Mouse (Mus musculus): ENCODE data around the gene Rbfox3. TPM values are rescaled to one million over a fixed set of nuclear protein-coding genes. Genes with fewer than 3 reads are reported as not detected.

Gene Rbfox3
- total and polyA plus RNA-seq, 3 experiments, result 0.16 TPM; not detected in 2

DNA sequence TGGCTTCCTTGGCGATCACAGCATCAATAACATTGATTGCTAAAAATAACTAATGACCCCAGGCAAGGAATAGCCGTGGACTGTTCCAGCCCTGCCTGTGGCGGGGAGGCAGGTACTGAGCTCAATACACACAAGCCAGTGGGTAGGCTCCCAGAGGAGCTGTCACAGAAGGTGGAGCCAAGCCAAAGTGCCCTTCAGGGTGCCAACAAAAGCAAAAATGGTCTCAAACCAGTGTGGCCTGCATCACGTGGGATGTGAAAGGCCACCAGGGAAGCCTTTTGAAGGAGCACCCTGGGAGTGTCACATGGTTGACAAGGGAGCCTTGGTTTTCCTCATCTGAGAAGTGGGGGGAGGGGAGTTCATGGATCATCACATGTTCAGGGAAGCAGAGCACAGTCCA lies 255.6 kb downstream of the Rbfox3 start:
- no peak for DNase-seq (ENCODE audit: low spot score)
- Histone ChIP-seq H3K4me1 (ENCODE audit: insufficient read depth, low read depth, low read length) (no peaks in the 10 kb centered on the region), H3K27me3 (ENCODE audit: insufficient read depth, low read length) (no peaks in the 10 kb centered on the region), H3K9me3 (replicated peaks) (peaks cover 97% of the 10 kb centered on the region), H3K36me3 (replicated peaks) (no peaks in the 10 kb centered on the region), H3K4me3 (ENCODE audit: low read depth, low read length) (no peak overlapping the region)
- no peak for ATAC-seq (ENCODE audit: extremely low read depth, insufficient number of reproducible peaks, low FRiP score, poor library complexity, severe bottlenecking)
- TF ChIP-seq POLR2AphosphoS5 (IDR thresholded peaks at IDR 0.05; ENCODE audit: insufficient replicate concordance, low read depth, low read length) (no peak), GATA1 (IDR thresholded peaks at IDR 0.05; ENCODE audit: borderline replicate concordance, low read length) (no peak), TAL1 (conservative IDR thresholded peaks at IDR 0.05; ENCODE audit: low read depth, low read length) (no peak), CTCF (IDR thresholded peaks at IDR 0.05; ENCODE audit: low read depth, low read length) (no peak), GATA2 (IDR thresholded peaks at IDR 0.05; ENCODE audit: borderline replicate concordance, low read depth, low read length) (no peak)

DNA sequence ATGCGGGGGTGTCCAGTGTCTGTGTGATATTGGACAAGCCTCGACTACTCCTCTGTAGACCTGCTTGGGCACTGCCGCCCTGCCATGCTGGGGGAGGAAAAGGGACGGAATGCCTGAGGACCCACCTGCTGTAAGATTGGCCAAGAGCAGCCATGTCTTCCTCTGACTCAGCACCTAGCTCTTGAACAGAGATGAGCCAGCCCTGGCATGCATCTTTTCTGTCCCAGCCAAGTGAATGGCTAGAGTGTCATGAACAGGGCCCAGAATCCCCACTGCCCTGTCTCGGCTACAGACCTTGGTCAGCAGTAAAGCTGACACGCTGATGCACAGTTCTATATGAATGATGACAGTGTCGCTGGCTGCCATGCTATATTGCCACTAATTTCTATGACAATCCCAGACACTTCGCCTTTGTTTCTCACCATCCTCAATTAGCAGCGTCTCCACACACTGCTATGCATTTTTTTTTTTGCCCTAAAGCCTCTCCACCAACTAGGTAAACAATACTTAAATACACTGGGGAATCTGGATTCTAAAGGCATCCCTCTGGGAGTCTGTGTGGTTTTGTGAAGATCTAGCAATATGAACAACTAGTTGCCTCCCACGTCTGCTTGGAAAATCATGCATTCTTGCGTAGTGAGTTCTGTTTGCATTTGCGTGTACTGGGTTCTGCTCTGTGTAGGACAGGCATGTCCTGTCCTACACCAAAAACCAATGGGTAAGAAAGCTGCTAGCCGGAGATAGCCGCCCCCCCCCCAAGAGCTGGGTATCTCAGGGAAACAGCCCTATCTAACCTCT lies 257.7 kb downstream of the Rbfox3 start:
- ATAC-seq (ENCODE audit: extremely low read depth, insufficient number of reproducible peaks, low FRiP score, poor library complexity, severe bottlenecking) (no peak), DNase-seq (ENCODE audit: low spot score) (no peak)
- Histone ChIP-seq H3K36me3 (replicated peaks) (no peaks in the 10 kb centered on the region), H3K27me3 (ENCODE audit: insufficient read depth, low read length) (no peaks in the 10 kb centered on the region), H3K4me1 (ENCODE audit: insufficient read depth, low read depth, low read length) (no peaks in the 10 kb centered on the region), H3K9me3 (replicated peaks) (peaks cover 97% of the 10 kb centered on the region), H3K4me3 (ENCODE audit: low read depth, low read length) (no peak overlapping the region)
- no peak for TF ChIP-seq GATA2 (IDR thresholded peaks at IDR 0.05; ENCODE audit: borderline replicate concordance, low read depth, low read length)
- no peak for TF ChIP-seq POLR2AphosphoS5 (IDR thresholded peaks at IDR 0.05; ENCODE audit: insufficient replicate concordance, low read depth, low read length)
- TF ChIP-seq TAL1 (conservative IDR thresholded peaks at IDR 0.05; ENCODE audit: low read depth, low read length), result no peak
- no peak for TF ChIP-seq GATA1 (IDR thresholded peaks at IDR 0.05; ENCODE audit: borderline replicate concordance, low read length)
- TF ChIP-seq CTCF (IDR thresholded peaks at IDR 0.05; ENCODE audit: low read depth, low read length), result no peak

DNA sequence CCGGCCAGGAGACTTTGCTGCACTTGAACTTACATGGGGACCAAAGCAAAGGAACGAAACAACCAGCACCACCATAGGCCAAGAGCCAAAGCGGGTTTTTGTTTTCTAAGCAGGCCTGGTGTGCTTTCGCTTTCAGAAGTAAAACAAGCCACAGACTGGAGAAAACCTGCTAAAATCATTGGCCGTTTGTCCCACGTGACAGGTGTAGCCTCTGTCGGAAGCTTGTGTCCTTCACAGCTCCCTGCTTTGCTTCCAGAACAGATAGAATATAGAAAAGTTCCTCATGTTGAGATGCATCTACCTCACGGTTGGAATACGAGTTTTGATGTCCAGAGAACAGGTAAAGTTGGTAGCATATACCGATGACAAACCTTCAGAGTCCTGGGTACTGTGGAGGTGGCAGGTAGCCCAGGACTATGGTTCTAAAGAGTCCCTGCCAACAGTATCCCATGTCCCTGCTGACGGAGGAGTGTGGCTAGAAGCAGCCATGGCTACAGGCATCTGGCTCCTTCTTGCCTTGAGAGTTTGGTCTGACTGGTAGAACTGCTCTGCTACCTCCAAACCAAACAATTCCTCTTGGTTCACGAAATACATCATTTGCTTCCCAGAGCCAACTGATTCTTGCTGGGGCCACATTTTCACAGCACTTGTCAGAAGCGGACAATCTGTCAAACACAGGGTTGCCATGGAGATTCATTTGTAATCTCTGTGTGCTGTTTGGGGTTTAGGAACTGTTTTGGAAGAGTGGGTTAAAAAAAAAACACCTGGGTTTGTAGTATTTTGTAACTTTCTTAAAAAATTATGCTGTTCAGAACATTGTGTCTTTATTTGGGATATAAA lies 258.8 kb downstream of the Rbfox3 start:
- Histone ChIP-seq H3K36me3 (replicated peaks) (no peaks in the 10 kb centered on the region), H3K4me1 (ENCODE audit: insufficient read depth, low read depth, low read length) (no peaks in the 10 kb centered on the region), H3K27me3 (ENCODE audit: insufficient read depth, low read length) (no peaks in the 10 kb centered on the region), H3K9me3 (replicated peaks) (peaks cover 96% of the 10 kb centered on the region), H3K4me3 (ENCODE audit: low read depth, low read length) (no peak overlapping the region)
- TF ChIP-seq GATA2 (IDR thresholded peaks at IDR 0.05; ENCODE audit: borderline replicate concordance, low read depth, low read length) (no peak), CTCF (IDR thresholded peaks at IDR 0.05; ENCODE audit: low read depth, low read length) (no peak), GATA1 (IDR thresholded peaks at IDR 0.05; ENCODE audit: borderline replicate concordance, low read length) (no peak), POLR2AphosphoS5 (IDR thresholded peaks at IDR 0.05; ENCODE audit: insufficient replicate concordance, low read depth, low read length) (no peak), TAL1 (conservative IDR thresholded peaks at IDR 0.05; ENCODE audit: low read depth, low read length) (no peak)
- no peak for ATAC-seq (ENCODE audit: extremely low read depth, insufficient number of reproducible peaks, low FRiP score, poor library complexity, severe bottlenecking)
- no peak for DNase-seq (ENCODE audit: low spot score)

DNA sequence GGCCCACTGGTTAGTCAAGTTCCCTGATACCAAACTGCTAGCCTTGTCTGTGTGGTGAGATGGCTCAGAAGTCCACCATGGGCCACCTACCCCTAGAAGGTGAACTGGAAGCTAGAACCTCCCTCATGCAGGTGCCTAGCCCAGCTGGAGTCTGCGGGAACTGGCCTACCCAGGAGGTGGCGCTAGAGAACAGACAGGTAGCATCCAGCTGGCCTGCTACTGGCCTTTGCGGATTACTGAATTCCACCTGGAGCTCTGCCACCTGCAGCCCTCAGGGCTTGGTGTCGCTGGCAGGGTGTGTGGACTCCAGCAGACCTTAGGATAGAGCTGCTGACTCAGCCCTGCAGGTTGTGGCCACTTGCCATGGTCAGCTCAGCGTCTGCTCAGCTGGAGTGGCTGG lies 263.0 kb downstream of the Rbfox3 start:
- DNase-seq (ENCODE audit: low spot score) (no peak), ATAC-seq (ENCODE audit: extremely low read depth, insufficient number of reproducible peaks, low FRiP score, poor library complexity, severe bottlenecking) (no peak)
- H3K36me3 ChIP-seq (replicated peaks), result no peaks in the 10 kb centered on the region
- no peaks in the 10 kb centered on the region for H3K27me3 ChIP-seq (ENCODE audit: insufficient read depth, low read length)
- H3K4me3 ChIP-seq (ENCODE audit: low read depth, low read length), result peak overlapping the region; percentile 36; the same call in 1 of the 2 replicates
- peaks cover 92% of the 10 kb centered on the region for H3K9me3 ChIP-seq (replicated peaks)
- TF ChIP-seq GATA2 (IDR thresholded peaks at IDR 0.05; ENCODE audit: borderline replicate concordance, low read depth, low read length), result no peak
- TF ChIP-seq GATA1 (IDR thresholded peaks at IDR 0.05; ENCODE audit: borderline replicate concordance, low read length), result no peak
- no peak for TF ChIP-seq POLR2AphosphoS5 (IDR thresholded peaks at IDR 0.05; ENCODE audit: insufficient replicate concordance, low read depth, low read length)
- TF ChIP-seq CTCF (IDR thresholded peaks at IDR 0.05; ENCODE audit: low read depth, low read length), result no peak
- TF ChIP-seq TAL1 (conservative IDR thresholded peaks at IDR 0.05; ENCODE audit: low read depth, low read length), result no peak
- no peaks in the 10 kb centered on the region for H3K4me1 ChIP-seq (ENCODE audit: insufficient read depth, low read depth, low read length)

DNA sequence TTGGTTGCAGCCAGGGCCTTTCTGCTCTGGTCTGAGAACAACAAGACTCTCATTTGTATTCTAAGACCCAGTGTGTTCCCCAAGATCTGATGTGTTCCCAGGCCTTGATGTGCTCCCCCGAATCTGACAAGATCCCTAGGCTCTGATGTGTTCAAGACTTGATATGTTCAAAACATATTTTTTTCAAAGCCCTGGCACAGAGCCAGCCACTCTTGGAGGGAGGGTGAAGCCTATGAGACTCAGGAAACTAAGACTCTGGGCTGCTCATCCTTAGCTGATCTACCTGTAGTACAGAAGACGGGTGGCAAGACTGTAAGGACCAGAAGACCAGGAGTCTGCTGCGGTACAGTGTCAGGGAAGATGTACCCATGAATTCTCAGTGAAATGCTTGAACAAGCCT lies 264.5 kb downstream of the Rbfox3 start:
- Histone ChIP-seq H3K9me3 (replicated peaks) (peaks cover 94% of the 10 kb centered on the region), H3K36me3 (replicated peaks) (no peaks in the 10 kb centered on the region), H3K4me3 (ENCODE audit: low read depth, low read length) (no peak overlapping the region), H3K27me3 (ENCODE audit: insufficient read depth, low read length) (no peaks in the 10 kb centered on the region), H3K4me1 (ENCODE audit: insufficient read depth, low read depth, low read length) (no peaks in the 10 kb centered on the region)
- ATAC-seq (ENCODE audit: extremely low read depth, insufficient number of reproducible peaks, low FRiP score, poor library complexity, severe bottlenecking) (no peak), DNase-seq (ENCODE audit: low spot score) (no peak)
- TF ChIP-seq CTCF (IDR thresholded peaks at IDR 0.05; ENCODE audit: low read depth, low read length) (no peak), GATA2 (IDR thresholded peaks at IDR 0.05; ENCODE audit: borderline replicate concordance, low read depth, low read length) (no peak)

DNA sequence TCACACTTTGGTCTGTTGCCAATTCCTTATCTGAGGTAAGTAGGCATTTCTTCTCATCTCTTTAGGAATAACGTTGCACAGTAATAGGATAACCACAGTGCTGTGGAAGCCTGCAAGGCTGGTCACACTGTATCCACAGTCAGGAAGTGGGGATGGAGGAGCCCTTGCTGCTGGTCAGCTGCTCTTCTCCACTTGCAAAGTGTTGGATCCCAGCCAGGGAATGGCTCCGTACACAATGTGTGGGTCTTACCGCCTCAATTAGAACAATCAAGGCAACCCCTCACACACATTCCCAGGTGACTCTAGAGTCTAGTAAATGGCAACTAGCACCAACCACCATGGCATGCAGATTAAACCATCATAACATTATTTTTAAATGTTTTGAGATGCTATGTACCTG lies 266.2 kb downstream of the Rbfox3 start:
- Histone ChIP-seq H3K4me1 (ENCODE audit: insufficient read depth, low read depth, low read length) (no peaks in the 10 kb centered on the region), H3K27me3 (ENCODE audit: insufficient read depth, low read length) (no peaks in the 10 kb centered on the region), H3K36me3 (replicated peaks) (no peaks in the 10 kb centered on the region), H3K9me3 (replicated peaks) (peaks cover 90% of the 10 kb centered on the region), H3K4me3 (ENCODE audit: low read depth, low read length) (no peak overlapping the region)
- no peak for DNase-seq (ENCODE audit: low spot score)
- no peak for ATAC-seq (ENCODE audit: extremely low read depth, insufficient number of reproducible peaks, low FRiP score, poor library complexity, severe bottlenecking)
- TF ChIP-seq GATA1 (IDR thresholded peaks at IDR 0.05; ENCODE audit: borderline replicate concordance, low read length), result no peak
- no peak for TF ChIP-seq POLR2AphosphoS5 (IDR thresholded peaks at IDR 0.05; ENCODE audit: insufficient replicate concordance, low read depth, low read length)
- TF ChIP-seq TAL1 (conservative IDR thresholded peaks at IDR 0.05; ENCODE audit: low read depth, low read length), result no peak
- TF ChIP-seq GATA2 (IDR thresholded peaks at IDR 0.05; ENCODE audit: borderline replicate concordance, low read depth, low read length), result no peak
- no peak for TF ChIP-seq CTCF (IDR thresholded peaks at IDR 0.05; ENCODE audit: low read depth, low read length)

All from G1E (cell line).